Mouse (Mus musculus): Measurements from ENCODE around the gene Gm27027.

The Gm27027 gene

DNA sequence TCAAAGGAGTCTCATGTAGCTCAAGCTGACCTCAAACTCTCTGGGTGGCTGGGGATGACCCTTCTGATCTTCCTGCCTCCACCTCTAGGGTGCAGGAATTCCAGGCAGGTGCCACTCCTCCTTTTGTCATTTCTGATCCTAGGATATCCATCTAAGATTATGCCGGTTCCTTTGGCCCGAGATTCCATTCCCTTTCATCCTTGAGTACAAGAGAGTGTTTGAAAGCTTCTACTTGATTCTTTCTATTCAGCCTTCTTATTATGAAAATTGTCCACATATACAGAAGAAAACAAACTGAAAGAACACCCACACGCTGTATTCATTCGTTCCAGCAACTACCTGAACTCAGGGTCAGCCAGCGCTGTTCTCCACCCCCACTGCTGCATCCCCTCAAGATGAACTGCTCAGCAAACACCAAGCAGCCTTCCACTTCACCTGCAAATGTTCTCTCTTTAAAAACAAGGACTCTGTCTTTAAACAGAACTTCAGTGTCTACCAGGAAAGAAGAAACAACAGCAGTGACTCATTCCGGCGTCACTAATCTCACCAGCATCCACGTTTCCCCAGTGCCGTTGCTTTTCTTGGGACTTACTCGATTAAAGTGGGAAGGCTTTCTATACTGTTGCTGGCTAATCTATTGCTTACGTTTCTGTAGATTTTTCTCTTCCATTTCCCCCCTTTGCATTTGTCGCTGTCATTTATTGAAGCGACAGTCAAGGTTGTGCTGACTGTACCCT lies 68.3 kb downstream of the Gm27027 start:
- DNase-seq, result no peak

DNA sequence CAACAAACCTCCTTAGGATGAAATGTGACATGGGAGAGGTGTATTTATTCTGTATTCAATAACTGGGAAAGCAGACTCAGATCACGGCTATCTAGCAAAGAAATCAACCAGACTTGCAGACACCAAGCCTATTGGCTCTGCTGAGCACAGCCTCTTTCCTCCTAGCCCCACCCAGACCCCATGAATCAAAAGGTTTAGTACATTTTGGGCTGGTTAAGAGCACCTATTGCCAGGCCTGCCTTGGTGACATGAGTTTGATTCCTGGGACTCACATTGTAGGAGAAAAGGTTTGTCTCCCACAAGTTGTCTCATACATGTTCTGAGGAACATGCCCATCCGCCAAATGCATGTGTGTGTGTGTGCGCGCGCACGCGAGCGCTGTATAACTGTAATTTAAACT lies 70.0 kb downstream of the Gm27027 start:
- no peak for DNase-seq

DNA sequence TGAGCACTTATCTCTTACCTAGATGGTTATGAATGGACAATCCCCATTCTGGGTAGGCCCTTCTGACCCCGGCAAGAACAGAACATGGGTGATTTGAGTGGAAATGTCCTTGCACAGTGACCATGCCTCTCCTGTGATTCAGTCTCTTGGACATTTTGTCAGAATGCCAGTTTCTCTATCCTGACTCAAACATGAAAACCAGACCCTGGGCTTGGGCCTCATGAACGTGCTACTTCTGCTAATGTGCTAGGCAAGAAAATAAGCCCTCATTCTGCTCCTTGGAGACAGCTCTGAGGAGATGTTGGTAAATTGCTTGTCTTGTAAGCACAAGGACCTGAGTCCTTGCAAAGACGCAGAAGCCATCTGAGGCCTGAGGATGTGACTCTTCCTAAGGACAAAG lies 77.1 kb downstream of the Gm27027 start:
- no peak for DNase-seq

DNA sequence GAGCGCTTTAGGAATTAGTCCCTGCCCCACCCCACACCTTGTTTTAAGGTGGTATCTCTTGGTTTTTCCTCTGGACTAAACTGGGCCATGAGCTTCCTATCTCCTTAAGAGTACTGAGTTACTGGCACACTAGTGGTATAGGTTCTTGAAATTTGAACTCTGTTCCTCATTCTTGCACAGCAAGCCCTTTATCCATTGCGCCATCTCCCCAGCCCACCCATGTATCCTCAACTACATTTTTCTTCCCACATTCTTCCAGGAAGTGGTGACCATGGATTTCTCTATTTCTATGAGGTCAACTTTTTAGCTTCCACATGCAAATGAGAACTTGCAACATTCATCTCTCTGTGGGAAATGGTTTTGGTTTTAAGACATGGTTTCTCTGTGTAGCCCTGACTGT lies 82.6 kb downstream of the Gm27027 start:
- DNase-seq, result no peak

DNA sequence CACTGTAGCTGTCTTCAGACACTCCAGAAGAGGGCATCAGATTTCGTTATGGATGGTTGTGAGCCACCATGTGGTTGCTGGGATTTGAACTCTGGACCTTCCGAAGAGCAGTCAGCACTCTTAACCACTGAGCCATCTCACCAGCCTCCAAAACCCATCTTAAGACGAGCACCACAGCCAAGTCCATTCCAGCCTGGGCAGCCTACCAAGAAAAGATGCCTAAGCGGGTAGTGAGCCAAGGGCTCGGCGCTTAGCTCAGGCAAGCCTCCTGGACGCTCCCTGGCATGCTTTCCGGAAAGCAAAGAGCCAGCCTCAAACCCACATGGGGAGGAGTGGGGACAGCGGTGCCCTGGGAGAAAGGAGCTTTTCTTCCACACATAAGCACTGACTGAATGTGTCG lies 84.2 kb downstream of the Gm27027 start:
- no peak for DNase-seq

DNA sequence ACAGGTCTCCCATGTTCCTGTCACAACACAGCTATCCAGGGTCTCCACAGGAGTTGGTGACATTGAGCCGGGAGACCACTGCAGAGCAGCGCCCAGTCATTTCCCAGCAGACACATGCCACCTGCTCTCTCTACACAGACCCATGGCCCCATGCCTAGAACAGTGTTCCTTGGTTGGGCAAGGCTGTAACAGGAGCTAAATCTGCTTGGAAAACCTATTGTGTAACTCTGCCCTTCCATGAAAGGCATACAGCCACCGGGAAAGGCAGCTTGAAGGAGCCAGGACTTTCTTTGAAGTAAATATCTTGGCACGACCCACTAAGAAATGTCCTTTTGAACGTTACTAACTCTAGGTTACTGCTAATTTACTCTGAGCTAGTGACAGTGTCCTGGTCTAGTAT lies 86.4 kb downstream of the Gm27027 start:
- DNase-seq, result no peak

DNA sequence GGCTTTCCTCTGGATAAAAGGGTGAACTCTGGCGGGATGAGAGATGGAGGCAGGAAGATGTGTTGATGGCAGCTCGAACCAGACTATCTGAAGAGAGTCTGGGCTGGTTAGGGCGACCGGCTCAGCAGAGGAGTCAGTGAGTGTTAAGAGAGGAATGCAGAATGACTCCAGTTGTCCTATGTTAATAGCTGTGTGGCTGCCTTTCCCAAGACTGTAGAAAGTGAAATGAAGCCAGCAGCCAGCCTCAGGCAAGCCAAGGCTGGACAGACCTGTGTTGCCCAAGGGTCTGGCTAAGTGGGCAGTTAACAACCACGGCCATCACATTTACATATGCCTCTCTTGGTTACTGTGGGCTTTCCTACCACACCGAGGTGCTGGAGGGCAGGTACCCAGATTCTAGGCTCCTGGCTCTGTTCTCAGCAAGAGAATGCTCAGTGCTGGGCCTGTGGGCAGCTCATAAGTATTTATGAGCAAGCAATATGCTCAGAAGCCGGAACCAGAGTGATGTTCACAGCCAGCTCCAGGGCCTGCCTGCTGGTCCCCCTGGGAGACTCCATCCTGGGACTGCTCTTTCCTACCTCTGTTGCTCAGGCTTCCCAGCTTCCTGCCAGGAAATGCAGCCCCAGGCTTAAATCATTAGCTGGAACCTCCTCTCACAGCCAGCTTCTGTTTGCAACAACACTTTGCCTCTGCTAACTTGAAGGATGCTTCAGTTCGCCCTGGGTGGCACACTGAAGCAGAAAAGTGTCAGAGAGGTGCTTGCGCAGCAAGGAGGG lies 88.4 kb downstream of the Gm27027 start:
- DNase-seq, result no peak

Data from spleen, adult 18-20 months (tissue).